Mouse (Mus musculus) brain, embryonic 18.5 days (tissue): ENCODE data around the gene Git2.

Source experiments
- DNase-seq: peaks from one replicate; pipeline ENCODE4 v3.0.0-alpha.2; 2012; ENCODE audit warnings: low read depth, low spot score

Gene Git2

DNA sequence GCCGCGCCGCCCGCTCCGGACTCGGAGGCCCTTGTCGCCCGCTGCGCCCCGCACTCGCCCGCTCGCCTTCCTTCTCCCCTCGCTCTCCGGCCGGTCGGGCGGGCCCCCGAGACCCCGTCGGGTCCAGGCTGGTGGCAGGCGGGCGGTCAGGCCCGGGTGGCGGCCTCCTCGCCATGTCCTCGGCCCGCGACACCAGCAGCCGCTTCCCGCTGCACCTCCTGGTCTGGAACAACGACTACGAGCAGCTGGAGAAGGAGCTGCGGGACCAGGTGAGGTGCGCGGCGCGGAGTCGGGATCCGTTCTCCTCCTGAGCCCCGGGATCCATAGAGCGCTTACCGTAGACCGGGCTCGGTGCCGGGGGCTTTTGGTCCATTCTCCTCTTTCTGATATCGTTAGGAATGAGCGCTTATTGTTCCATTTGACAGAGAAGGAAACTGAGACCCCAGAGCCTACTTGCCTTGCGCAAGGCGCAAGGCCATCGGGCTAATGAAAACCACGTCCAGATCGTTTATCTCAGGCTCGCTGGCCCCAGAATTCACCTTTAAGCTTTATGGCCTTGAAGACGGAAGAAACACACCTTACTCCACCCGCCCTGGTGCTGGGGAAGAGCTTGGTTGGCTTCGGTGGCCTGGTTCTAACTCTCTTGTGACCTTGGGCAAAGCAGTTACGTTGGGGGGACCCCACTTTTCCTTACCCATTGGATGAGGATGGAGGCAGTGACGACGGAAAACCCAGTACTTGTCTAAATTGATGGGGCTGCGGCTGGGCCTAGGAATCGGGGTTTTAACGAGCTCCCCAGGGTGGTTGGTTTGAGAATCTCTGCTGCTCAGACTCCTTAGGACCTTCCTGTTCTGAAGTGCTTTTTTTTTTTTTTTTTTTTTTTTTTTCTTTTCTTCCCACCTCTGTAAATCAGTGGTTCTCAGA is at the start of gene Git2:
Gene Git2 (minus strand): TSS at position 462 of the 924 bp plus-strand sequence.
- DNase-seq = no peak

DNA sequence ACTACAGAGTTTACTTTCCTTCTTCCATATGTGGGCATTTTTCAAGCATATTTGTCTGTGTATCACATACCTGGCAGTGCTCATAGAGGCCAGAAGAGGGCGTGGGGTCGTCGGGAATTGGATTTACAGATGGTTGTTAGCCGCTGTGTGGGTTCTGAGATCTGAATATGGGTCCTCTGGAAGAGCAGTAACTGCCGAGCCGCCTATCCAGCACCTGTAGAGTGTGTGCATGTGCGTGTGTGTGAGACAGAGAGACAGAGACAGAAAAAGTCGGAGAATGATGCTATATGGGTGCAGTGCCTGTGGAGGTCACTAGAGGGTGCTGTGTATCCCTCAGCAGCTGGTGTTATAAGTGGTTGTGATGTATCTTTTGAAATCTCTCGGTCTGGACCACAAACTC is 48.9 kb upstream of the Git2 start:
- no peak for DNase-seq

DNA sequence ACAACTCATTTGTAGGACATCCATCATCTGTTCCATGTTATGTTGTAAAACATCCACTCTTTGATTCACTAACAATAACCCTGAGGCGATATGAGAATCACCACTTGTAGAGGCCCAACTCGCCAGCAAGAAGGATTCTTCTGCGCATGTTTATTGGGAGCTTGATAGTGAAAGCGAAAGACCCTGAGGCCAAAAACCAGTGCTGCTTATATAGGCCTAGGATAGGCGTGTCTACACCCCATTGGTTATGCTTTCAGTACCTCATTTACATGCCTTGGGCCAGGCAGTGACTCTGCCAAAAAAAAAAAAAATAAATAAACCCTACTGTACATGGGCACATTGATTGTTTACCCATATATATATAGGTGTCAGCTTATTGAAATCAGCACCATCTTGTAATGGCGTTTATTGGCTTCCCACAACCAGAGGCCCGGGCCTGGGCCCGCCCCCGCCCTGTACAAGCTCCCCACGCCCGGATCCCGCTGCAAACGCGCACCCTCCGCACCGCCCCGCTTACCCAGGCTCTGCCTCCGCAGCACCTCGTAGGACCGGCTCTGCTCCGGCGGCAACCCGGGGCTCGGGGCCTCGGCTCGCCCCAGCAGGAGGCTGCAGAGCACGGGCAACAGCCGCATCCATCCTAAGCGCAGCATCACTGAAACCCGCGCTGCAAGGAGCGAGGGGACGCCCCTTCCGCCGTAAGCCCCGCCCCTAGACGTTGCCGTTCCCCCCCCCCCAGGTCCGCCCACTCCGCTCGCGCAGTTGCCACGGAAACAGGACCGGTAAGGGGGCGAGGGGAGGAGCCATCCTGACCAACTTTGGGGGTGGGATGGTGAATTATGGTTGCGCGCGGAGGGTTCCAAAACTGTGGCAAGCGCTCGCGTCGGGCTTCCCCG is 47.7 kb upstream of the Git2 start, which contains the start of gene 1500011B03Rik:
Gene 1500011B03Rik (minus strand): TSS at position 673 of the 893 bp plus-strand sequence.
- peak; percentile 78 for DNase-seq

DNA sequence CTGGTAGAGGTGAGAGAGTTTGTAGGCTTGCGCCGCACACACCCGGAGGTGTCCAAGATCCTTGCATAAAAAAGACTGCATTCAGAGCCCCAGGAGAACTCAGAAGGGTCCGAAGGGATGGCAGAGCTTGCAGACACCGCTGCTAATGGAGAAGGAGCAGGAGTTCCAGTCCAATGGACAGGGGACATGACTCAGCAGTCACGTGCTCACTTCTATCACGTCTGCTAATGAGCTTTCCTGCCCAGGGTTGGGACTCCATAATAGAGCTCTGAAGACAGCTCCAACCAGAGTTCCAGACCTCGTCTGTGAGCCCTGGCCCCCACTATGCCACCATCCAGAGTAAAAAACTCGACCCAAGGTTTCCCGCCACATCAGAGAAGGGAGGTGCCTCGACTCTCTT is 42.8 kb upstream of the Git2 start:
- no peak for DNase-seq

DNA sequence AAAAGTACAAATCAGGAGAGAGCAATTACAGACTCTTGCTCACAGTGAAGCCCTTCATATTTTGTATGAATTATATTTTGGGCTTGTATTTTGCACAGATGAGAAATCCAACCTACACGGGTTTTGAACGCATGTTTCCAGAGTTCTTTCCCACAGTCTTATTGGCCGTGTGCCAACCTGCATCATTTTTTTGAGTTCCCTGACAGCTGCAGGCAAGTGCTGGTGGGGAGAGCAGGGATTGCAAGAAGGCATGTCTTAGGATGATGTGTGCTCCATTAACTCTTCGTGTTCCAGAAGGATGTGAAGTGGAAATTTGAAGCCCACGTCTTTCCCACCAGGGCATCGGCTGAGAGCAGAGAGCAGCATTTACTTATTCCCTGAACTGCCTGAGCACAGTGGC is 41.3 kb upstream of the Git2 start:
- no peak for DNase-seq

DNA sequence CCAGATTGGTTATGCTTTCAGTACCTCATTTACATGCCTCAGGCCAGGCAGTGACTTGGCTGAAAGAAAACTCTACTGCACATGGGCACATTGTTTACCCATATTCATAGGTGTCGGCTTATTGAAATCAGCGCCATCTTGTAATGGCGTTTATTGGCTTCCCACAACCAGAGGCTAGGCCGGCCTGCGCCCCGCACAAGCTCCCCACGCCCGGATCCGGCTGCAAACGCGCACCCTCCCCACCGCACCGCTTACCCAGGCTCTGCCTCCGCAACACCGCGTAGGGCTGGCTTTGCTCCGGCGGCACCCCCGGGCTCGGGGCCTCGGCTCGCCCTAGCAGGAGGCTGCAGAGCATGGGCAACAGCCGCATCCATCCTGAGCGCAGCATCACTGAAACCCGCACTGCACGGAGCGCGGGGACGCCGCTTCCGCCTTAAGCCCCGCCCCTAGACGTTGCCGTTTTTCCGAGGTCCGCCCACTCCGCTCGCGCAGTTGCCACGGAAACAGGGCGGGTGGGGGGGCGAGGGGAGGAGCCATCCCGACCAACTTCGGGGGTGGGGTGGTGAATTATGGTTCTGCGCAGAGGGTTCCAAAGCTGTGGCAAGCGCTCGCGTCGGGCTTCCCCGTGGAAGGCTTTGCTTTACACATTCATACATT is 38.3 kb upstream of the Git2 start:
- DNase-seq = peak; percentile 85

DNA sequence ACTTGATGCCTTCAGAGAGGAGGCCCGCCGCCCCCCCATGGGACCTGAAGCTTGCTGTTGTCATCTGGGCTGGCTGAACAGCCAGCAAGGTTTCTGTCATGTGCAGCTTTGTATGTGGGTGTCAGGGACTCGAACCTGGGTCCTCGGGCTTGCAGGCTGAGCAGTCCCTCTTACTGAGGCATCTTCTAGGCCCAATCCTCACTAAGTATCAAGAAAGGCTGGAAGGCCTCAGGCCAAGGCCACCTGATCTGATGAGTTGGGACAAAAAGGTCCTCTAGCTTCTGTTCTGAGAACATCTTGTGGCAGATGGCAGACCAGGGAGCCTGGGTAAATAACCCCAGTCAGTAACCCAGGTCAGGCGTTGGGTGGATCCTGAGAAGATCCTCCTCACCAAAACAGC is 34.5 kb upstream of the Git2 start:
- DNase-seq = no peak

DNA sequence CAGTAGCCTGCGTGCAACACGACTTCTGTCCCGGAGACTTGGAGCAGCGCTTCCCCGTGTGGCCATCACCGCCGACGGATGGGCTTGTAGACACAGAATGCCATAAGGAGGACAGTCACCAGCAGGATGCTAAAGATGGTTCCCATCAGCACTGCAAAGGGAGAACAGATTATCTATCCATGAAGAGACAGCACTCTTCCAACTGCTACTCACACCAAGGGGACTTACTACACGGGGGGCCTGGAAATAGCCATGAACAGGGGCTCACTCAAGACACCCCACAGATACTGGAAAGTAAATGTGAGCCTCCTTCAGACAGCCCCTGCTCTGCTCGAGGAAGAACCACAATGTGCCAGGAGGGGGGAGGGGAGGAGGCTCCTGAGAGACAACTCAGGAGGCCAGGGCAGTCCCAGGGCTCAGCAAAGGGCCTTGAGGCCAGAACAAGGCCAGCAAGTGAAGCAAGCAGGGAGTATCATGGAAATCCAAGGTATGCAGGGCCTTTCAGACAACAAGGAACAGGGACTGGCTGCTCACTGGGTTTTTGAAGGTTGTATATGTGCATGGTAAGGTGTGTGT is 34.0 kb upstream of the Git2 start:
- no peak for DNase-seq

DNA sequence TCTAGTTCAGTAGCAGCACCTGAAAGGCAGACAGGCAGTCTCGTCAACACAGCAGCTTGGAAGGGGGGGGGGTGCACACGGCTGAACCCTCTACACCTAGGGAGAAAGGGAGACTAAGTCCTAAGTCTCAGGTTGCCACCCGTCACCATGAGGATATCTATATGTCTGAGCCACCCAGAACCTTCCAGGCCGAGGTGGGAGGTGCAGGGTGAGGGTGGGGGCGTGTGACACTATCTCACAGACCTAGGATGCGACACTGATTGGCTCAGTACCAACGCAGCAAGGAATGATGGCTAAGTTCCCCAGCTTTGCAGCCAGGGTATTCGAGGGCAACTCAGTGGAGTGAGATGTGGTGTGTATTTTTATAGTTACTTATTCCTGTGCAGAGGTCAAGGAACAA is 33.1 kb upstream of the Git2 start:
- no peak for DNase-seq

DNA sequence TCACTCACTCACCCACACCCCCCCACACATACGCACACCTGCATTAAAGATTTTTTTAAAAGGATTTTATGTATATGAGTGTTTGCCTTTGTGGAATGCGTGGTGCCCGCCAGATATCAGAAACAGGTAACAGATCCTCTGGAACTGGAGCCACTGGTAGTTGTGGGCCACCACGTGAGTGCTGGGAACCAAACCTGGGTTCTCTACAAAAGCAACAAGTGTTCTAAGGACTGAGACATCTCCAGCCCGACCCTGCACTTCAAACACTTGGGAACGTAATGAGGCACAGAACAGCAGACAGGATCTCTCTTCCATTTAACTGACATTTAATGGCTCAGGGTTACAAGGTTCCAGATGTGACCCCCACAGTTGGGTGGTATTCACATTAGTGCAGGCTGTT is 32.6 kb upstream of the Git2 start:
- DNase-seq = no peak

DNA sequence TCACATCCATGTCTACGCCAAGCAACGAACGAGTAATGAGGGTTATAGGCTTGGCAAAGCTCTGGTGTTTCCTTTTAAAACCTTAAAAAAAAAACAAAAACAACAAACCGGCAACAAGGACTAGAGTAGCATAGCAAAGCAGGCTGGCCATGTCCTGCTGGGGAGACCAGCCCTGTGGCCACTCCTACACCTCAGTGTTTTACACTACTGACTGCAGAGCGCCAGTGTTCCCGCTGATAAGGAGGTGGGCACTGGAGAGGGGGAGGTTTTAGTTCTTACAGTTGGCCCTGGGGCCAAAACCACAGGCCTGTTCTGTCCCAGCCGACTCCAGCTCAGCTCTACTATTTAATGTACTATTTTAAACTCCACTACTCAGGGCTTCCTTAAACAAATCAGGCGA is 32.2 kb upstream of the Git2 start:
- DNase-seq = no peak

DNA sequence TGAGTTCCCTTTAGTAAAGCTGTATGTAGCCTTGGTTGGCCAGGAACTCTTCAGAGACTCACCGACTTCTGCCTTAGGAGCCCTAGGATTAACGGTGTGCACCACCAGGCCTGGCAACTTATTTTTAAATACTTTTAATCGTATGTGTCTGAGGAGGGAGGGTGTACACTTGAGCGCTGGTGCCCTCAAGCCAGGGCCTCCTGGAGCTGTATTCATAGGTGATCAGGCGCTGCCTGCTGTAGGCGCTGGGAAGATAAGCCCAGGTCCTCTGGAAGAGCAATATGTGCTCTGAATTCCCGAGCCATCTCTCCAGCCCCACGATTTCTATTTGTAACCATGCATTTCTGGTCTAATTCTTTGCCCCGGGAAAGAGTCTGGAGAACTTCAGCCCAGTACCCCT is 31.7 kb upstream of the Git2 start:
- DNase-seq = no peak

DNA sequence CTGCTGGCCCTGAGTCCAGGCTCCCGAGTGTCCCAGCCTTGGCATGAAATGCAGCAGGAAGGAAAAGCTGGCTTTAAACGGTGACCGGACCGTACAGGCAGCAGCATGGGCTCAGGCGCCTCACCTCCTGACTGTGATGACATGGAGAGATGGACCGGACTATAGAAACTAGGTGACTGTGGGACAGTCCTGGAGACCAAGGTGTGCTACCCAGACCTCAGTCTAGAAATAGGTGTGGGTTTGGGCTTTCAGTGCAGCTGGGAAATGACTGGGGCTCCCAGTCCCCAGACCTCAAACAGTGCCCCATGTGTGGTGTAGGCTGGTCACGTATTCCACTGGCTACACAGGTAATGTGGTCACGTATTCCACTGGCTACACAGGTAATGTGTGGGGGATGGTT is 31.3 kb upstream of the Git2 start:
- no peak for DNase-seq

DNA sequence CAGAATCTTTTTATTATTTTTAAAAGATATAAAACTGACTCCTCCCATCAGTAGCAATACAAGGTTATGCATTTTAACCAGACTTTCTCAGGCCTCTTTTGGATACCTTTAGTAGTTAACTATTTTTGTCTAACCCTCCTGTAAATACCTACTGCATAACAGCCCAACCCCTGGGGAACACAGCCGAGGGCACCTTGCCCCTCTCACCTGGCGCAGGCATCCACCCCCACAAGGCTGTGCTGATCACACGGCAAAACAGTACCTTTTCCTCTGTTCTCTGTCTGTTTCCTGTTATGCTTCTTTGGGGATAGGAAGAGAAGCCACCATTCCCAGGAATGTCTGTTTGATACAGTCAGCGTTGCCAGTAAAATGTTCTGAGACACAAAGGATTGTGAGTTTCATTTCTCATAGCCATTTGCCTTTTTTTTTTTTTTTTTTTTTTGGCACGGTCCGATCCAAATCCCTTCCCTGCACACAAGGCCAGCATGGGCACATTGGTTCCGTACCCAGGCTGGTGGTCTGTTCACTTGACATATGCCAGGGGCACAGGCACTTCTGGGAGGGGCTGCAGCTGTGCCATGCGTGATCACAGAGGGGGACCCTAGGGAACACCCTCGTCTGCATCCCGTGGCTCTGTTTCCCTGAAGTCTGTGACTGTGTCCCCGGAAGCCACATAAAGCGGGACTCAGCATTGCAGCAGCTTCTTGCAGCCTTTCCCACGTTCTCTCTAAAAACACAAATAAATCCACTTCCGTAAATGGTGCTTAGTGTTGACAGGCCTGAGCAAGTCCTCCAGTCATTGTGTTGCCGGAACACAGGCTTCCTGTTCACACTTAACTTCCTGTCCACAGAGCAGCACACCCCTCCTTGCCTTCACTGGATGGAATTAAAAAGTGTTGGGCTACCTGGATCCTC is 30.4 kb upstream of the Git2 start:
- DNase-seq = no peak

DNA sequence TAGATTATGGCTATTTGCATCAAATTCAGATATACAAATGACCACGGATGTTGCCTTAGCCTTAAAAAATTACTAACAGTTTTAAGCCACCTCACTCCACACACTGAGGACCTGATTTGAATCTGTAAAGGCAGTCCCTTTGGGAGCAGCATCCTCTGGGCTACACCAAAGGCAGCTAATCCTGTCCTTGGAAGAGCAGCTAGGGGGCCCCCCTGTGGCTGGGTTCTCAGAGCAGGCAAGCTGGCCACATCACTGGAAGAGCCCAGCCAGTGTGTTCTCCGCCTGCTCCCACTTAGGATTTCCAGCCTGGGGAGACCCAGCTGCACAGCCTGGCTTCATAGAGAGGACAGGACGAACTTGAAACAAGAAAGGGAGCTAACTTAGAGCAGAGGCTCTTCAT is 29.6 kb upstream of the Git2 start:
- no peak for DNase-seq

DNA sequence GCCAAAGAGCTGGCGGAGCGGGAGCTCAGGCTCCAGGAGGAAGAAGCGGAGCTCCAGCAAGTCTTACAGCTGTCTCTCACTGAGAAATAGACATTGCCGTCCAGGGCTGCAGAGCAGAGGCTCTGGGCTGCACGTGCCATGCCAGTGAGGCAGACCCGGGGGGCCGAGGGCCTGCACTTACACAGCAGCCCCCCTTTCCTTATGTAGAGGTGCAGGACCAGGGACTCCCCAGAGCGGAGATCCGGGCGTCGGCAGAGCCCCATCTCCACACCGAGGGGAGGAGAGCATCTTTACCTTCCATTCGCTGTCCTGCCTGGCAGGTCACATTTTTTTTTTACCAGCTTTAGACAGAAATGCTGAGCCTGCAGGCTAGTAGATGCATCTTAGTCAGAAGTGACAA is 29.0 kb upstream of the Git2 start:
- no peak for DNase-seq

DNA sequence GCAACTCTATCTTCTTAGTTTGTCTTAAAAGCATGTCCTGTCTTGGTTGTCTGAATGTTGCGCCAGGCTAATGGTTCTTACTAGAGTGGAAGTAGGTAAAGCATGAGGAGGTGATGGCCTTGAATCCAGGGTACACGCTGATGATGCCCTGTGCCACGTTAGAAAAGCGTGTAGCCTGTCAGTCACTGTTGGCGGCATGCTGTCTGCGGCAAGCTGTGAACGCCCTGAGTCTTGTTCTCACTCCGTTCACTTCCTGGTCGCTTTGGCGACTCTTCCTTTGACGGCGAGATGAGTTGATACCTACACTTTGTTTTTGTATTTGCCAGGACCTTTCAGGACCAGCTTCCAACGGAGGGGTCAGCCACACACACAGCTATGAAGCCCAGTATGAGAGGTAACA is 27.9 kb upstream of the Git2 start:
- no peak for DNase-seq

DNA sequence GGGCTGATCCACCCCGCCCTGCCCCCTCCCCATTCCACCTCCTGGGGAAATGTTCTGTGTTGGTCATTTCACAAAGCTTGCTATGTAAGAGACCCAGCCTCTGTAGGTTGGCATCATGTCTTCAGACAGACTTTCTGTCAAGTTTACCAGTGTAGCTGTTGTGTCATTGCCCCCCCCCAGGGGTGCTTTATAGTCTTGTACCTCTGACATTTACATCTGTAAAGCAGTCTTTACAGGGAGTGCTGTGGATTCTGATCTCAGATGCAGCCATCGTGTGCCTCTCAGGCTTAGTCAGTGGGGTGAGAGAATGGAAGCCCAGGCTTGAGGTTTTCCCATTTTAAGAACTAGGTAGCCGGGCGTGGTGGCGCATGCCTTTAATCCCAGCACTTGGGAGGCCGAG is 26.5 kb upstream of the Git2 start:
- no peak for DNase-seq

DNA sequence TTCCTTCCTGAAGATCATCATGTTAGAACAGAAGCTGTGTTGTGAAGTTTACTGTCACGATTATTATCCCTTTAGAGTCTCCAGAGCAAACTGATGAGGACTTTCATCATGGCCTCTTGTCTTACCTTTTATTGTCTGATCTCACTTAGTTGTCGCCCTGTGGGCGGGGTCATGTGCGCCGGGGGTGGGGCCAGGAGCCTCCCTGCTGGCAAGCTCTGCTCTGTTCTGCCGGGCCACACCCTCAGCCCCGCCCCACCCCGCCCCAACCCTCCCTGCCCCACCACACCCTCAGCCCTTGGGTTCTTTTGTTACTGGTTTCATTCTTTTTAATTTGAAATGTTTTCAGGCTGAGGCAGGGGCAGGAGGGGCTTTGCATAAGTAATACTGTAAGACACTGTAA is 25.7 kb upstream of the Git2 start:
- DNase-seq = no peak

DNA sequence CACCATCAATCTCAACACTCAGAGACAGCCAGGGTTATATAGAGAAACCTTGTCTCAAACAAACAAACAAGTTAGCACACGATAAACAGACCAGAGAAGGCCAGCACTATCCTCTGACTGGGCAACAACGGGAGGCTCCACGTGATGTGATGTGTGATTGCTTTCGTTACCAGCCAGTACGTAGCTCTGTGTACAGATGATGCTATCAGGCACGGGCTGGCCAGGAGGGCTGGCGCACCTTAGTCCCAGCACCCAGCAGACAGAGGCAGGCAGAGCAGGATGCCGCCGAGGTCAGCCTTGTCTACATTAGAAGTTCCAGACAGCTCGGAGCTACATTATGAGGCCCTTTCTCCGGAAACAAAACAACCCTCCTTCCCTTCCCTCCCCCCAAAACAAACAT is 24.5 kb upstream of the Git2 start:
- DNase-seq = no peak

DNA sequence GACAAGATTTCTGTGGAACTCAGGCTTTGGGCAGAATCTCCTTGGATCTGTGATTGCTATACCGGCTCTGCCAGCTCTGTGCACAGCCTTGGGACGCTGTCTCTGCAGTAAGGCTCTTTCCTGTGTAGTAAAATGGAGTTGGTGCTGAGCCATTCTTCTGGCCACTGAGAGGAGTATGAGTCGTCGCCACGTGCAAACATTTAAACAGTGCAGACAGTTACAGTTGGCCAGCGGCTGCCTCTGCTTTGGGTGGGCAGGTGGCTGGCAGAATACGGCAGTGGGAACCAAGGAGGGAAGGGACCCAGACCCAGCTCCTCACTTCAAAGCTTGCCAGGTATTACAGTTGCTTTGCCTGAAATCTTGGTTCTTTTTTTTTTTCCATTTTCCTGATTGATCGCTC is 21.9 kb upstream of the Git2 start:
- DNase-seq = no peak
